Mouse (Mus musculus) lung, adult 2 months (tissue): ENCODE data around the gene Ankrd33b.

Source experiments
- CTCF ChIP-seq: fragments of 200-500 bp; IDR thresholded peaks from 2 replicates; pipeline ENCODE4 v1.5.1; 2011; ENCODE audit warnings: mild to moderate bottlenecking, low read length, control low read depth; ENCODE audit not compliant: insufficient read depth
- POLR2A ChIP-seq: fragments of 200-500 bp; IDR thresholded peaks from 2 replicates; pipeline ENCODE4 v1.6.1; 2011; ENCODE audit warnings: low read depth, mild to moderate bottlenecking, control low read depth, low read length, borderline replicate concordance; ENCODE audit errors: extremely low read depth

- no peak for TF ChIP-seq CTCF
- TF ChIP-seq POLR2A: no peak
These were observed 11.9 kb upstream of the Ankrd33b start for GRCm38 (mm10) chr15:31379471-31379870.
